Mouse (Mus musculus): ENCODE measurements around the gene Ubc.

Gene Ubc

GRCm38 (mm10) chr5:125341459-125342090, 48.4 kb downstream of the Ubc start:
- DNase-seq = no peak

- peak; percentile 67 for DNase-seq
These were observed 49.3 kb downstream of the Ubc start, which contains the start of gene Scarb1 for GRCm38 (mm10) chr5:125340547-125341262. Gene Scarb1, minus strand, starts transcription at chr5:125341094.

GRCm38 (mm10) chr5:125339851-125340531, 50.0 kb downstream of the Ubc start:
- DNase-seq = peak; percentile 6

- no peak for DNase-seq
These were observed 50.8 kb downstream of the Ubc start for GRCm38 (mm10) chr5:125339108-125339751.

- no peak for DNase-seq
These were observed 52.5 kb downstream of the Ubc start for GRCm38 (mm10) chr5:125337526-125337925.

GRCm38 (mm10) chr5:125337012-125337411, 53.0 kb downstream of the Ubc start:
- DNase-seq = no peak
